Mouse (Mus musculus) liver, embryonic 15.5 days (tissue): Measurements from ENCODE around the gene Gm13090. TPM values are rescaled to one million over a fixed set of nuclear protein-coding genes. Genes with fewer than 3 reads are reported as not detected.

Experiments used
- ATAC-seq: fragments of 200-750 bp; cut with Nextera tagmentation; 2 replicates; pipeline ENCODE4 v1.8.0; 2017; ENCODE audit warnings: moderate number of reproducible peaks, mild to moderate bottlenecking, moderate library complexity; ENCODE audit not compliant: insufficient read depth
- H3K27ac ChIP-seq: fragments of 300-500 bp; sonication (generic); replicated peaks from 2 replicates; pipeline ENCODE4 v1.5.1; 2015; ENCODE audit warnings: mild to moderate bottlenecking, inconsistent platforms
- H3K27me3 ChIP-seq: fragments of 300-500 bp; sonication (generic); 2 replicates; pipeline ENCODE4 v1.6.1; 2015; ENCODE audit warnings: mild to moderate bottlenecking, inconsistent platforms
- H3K36me3 ChIP-seq: fragments of 300-500 bp; sonication (generic); replicated peaks from 2 replicates; pipeline ENCODE4 v1.6.1; 2015; ENCODE audit warnings: moderate library complexity, mild to moderate bottlenecking, inconsistent platforms
- H3K4me1 ChIP-seq: fragments of 300-500 bp; sonication (generic); replicated peaks from 2 replicates; pipeline ENCODE4 v1.6.1; 2015; ENCODE audit warnings: inconsistent platforms
- H3K4me2 ChIP-seq: fragments of 300-500 bp; sonication (generic); 2 replicates; pipeline ENCODE4 v1.6.1; 2015; ENCODE audit warnings: moderate library complexity, mild to moderate bottlenecking, inconsistent platforms
- H3K4me3 ChIP-seq: fragments of 300-500 bp; sonication (generic); replicated peaks from 2 replicates; pipeline ENCODE4 v1.5.1; 2015; ENCODE audit warnings: mild to moderate bottlenecking, inconsistent platforms
- H3K9ac ChIP-seq: fragments of 300-500 bp; sonication (generic); 2 replicates; pipeline ENCODE4 v1.6.1; 2015; ENCODE audit warnings: moderate library complexity, mild to moderate bottlenecking, inconsistent platforms
- H3K9me3 ChIP-seq: fragments of 300-500 bp; sonication (generic); replicated peaks from 2 replicates; pipeline ENCODE4 v1.6.1; 2016; ENCODE audit warnings: inconsistent platforms
- WGBS: fragments of 180-500 bp; shearing (Covaris S2); methylation state at CpG from one replicate; pipeline ENCODE4 v1.1.7; 2015; ENCODE audit warnings: mixed read lengths; ENCODE audit not compliant: insufficient replicate concordance; 5-methylcytosine and 5-hydroxymethylcytosine counted together
- polyA plus RNA-seq: library from polyadenylated mRNA; unstranded; fragments of >200 nt; fragmentation: Nextera tagmentation; extraction: Ambion mirVana; gene quantifications from 2 replicates; pipeline ENCODE4 v1.2.1, GENCODE M21; 2015

Gm13090 gene
- polyA plus RNA-seq, 1 experiment from 2014 or later = not detected

DNA sequence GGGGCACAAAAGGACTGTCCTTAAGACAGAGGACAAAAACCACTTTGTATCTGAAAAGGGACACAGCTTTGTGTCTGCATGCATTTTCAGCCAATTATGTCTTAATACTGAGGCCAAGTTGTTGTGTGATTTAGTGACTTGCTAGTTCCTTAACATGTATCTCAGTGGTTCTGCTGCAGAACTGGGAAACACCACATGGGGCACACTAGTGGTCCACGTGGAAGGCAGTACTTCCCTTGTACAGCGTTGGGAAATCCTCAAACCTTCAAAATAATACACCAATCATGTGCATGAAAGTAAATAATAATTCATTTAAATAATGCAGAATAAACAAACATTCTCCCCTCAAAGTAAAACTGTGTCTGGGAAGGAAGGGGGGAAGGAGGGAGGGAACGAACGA is 20.6 kb upstream of the Gm13090 start:
- Histone ChIP-seq H3K9ac (no peak overlapping the region), H3K36me3 (no peaks in the 10 kb centered on the region), H3K4me1 (no peaks in the 10 kb centered on the region), H3K27ac (no peak overlapping the region), H3K4me2 (no peak overlapping the region), H3K4me3 (no peak overlapping the region), H3K27me3 (0 out of 2 replicates have a peak, but pooled peaks cover 4% of the 10 kb centered on the region), H3K9me3 (no peaks in the 10 kb centered on the region)
- 21% methylated on average over 4 of the region's 4 CpGs for WGBS
- no peak for ATAC-seq

DNA sequence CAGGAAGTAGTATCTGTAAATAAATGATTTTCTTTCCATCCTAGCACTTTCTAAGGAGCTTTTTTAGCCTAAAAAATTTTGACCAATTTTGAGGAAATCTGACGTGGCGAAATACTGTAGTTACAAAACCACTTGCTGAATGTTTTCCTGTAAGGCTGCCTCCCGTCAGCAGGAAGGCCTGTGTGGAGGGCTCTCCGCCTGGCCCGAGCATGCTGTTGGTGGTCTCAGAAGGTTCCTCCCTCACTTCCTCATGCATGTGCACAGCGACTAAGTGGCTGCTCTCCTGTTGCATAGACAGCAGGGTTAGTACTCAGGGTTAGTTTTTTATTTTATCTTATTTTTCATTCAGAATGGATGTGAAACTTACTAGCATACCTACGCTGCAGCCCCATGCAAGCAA is 18.4 kb upstream of the Gm13090 start:
- no peak overlapping the region for H3K9ac ChIP-seq
- WGBS = 32% methylated on average over 7 of the region's 7 CpGs

DNA sequence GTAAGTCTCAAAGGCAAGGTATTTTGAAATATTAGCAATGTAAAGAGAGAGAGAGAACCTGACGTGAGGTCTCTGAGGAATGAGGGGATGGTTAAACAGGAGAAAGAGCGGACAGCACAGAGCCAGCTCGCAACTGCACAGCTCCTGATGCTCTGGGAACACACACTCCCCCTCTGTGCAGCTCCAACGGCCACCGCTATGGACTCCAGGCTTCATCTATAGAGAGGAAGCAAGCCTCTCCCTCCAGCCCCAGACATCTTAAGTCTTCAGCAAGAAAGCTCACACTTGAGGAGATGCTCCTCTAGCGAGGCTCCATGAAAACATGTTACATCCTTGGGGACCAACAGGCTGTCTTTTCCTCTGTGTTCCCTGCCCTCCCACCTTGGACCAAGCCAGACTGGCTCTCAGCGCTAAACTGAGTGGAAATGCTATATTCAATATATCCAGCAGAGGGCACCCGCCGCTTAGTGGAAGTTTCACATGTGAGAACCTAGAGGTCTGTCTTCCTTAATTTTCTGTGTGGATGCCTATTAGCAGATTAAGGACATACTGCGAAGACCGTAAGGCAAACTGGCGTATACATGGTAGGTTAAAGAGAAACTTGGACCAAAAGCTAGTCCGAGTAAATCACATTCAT is 16.1 kb upstream of the Gm13090 start:
- no peaks in the 10 kb centered on the region for H3K4me1 ChIP-seq
- WGBS = 33% methylated on average over 13 of the region's 13 CpGs
- no peaks in the 10 kb centered on the region for H3K36me3 ChIP-seq
- H3K27ac ChIP-seq = no peak overlapping the region
- peaks cover 4% of the 10 kb centered on the region; the same call in 1 of the 2 replicates for H3K27me3 ChIP-seq
- H3K4me3 ChIP-seq = no peak overlapping the region
- no peak overlapping the region for H3K9ac ChIP-seq
- no peak overlapping the region for H3K4me2 ChIP-seq
- no peak for ATAC-seq
- no peaks in the 10 kb centered on the region for H3K9me3 ChIP-seq

More for the DNA sequence above, 18.4 kb upstream of the Gm13090 start:
- H3K4me1 ChIP-seq = no peaks in the 10 kb centered on the region
- H3K36me3 ChIP-seq = no peaks in the 10 kb centered on the region
- ATAC-seq = no peak
- H3K27ac ChIP-seq = no peak overlapping the region
- H3K9me3 ChIP-seq = no peaks in the 10 kb centered on the region
- peaks cover 4% of the 10 kb centered on the region; the same call in 1 of the 2 replicates for H3K27me3 ChIP-seq
- no peak overlapping the region for H3K4me2 ChIP-seq
- H3K4me3 ChIP-seq = no peak overlapping the region

DNA sequence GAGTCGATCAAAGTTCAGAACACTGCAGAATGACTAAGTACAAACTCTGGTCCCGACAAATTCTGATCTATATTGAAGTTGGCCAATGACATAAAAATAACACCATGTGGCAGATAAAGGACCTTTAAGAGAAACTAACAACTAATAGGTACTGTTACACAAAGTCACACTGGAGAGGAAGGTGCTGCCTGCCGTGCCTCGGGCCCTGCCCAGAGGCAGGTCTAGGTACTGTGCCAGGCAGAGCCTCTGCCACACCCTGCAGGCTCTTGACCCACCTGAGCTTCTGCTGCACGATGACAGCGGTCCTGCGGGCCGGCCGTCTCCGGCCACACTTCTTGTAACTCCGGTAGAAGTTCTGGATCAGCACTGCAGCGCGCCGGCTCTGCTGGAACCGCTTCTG is 14.6 kb upstream of the Gm13090 start:
- H3K4me2 ChIP-seq = no peak overlapping the region
- H3K27ac ChIP-seq = no peak overlapping the region
- peaks cover 4% of the 10 kb centered on the region; the same call in 1 of the 2 replicates for H3K27me3 ChIP-seq
- ATAC-seq = no peak
- H3K4me1 ChIP-seq = no peaks in the 10 kb centered on the region
- WGBS = 76% methylated on average over 15 of the region's 15 CpGs
- H3K9me3 ChIP-seq = no peaks in the 10 kb centered on the region
- H3K36me3 ChIP-seq = no peaks in the 10 kb centered on the region
- no peak overlapping the region for H3K9ac ChIP-seq
- H3K4me3 ChIP-seq = no peak overlapping the region

DNA sequence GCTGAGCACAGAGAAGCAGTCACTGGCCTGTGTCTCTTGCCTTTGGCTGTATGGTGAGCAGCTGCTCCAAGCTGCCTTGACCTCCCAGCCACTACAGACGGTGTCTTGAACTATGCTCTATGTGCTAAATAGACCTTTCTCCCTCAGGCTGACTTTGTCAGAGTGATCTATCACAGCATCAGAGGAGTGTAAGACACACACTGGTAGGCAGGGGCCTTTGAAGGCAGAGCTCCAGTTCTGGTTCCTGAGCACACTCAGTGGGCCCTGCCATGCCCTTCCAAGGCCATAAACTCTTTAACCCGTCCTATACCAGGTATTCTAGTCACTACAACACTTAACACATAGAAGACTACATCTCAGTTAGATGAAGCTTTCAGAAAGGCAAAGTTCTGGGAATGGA is 8.0 kb upstream of the Gm13090 start:
- H3K36me3 ChIP-seq = no peaks in the 10 kb centered on the region
- no peak overlapping the region for H3K27ac ChIP-seq
- H3K4me1 ChIP-seq = no peaks in the 10 kb centered on the region
- H3K9me3 ChIP-seq = no peaks in the 10 kb centered on the region
- no peak overlapping the region for H3K4me3 ChIP-seq
- H3K9ac ChIP-seq = no peak overlapping the region
- H3K27me3 ChIP-seq = no peaks in the 10 kb centered on the region
- ATAC-seq = no peak
- H3K4me2 ChIP-seq = no peak overlapping the region
- WGBS = 40% methylated on average over 2 of the region's 2 CpGs

DNA sequence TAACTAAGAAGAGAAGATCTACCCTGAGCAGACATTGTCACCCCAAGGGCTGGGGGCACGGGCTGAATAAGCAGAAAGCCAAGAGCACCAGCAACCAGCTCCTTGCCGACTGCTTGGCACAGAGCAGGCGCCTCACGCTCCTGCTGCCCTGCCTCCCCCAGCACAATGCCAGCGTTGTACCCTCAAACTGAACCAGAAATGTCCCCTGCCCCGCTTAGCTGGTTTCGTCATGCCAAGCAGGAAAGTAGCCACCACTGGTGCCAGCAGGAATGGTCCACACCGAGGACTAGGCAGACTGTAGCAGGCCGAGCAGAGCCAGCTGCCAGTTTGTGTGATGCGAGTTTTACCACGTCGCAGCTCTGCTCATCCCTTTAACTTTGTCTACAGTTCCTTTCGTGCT is 7.4 kb upstream of the Gm13090 start:
- 74% methylated on average over 13 of the region's 13 CpGs for WGBS
- Histone ChIP-seq H3K36me3 (no peaks in the 10 kb centered on the region), H3K9ac (no peak overlapping the region), H3K27ac (no peak overlapping the region), H3K27me3 (no peaks in the 10 kb centered on the region), H3K4me1 (no peaks in the 10 kb centered on the region), H3K4me3 (no peak overlapping the region), H3K4me2 (no peak overlapping the region), H3K9me3 (no peaks in the 10 kb centered on the region)
- no peak for ATAC-seq

DNA sequence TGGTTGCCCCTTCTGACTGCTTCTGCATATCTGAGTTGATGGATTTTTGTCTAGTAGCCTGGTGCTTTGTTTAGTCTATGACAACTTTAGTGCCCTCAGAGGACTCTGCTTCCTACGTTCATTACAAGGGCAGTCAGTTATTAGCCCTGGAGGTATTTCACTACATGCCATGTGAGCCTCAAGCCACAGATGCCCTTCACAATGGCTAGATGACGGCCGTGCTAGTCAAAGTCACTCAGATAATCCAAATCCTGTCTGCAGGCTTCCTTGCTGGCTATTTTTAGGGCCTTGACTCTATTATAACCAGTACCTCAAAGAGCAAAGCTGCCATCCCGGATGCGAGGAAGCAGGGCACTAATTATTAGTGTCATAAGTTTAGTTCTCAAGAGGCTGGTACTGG is 6.3 kb upstream of the Gm13090 start:
- no peak for ATAC-seq
- 63% methylated on average over 5 of the region's 5 CpGs for WGBS
- Histone ChIP-seq H3K27ac (no peak overlapping the region), H3K36me3 (no peaks in the 10 kb centered on the region), H3K4me1 (no peaks in the 10 kb centered on the region), H3K9me3 (no peaks in the 10 kb centered on the region), H3K4me2 (no peak overlapping the region), H3K27me3 (no peaks in the 10 kb centered on the region), H3K4me3 (no peak overlapping the region), H3K9ac (no peak overlapping the region)

DNA sequence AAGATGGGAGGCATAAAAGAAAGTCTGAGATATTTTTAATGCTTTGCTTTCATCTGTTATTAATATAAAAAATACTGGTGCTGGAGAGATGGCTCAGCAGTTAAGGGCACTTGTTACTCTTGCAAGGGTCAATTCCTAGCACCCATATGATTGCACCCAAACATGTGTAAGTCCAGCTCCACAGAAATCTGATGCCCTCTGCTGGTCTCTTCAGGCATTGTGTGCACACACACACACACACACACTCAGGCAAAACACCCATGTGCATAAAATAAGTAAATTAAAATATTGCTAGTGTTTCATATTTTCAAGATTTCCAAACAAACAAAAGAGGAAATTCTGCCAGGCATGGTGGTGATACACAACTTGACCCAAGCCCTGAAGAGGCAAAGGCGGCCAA is 2.0 kb upstream of the Gm13090 start:
- no peak for ATAC-seq
- no peaks in the 10 kb centered on the region for H3K9me3 ChIP-seq
- H3K4me2 ChIP-seq = no peak overlapping the region
- 70% methylated on average over 1 of the region's 1 CpGs for WGBS
- H3K36me3 ChIP-seq = no peaks in the 10 kb centered on the region
- no peaks in the 10 kb centered on the region for H3K4me1 ChIP-seq
- H3K4me3 ChIP-seq = no peak overlapping the region
- no peak overlapping the region for H3K27ac ChIP-seq
- no peak overlapping the region for H3K9ac ChIP-seq
- no peaks in the 10 kb centered on the region for H3K27me3 ChIP-seq

DNA sequence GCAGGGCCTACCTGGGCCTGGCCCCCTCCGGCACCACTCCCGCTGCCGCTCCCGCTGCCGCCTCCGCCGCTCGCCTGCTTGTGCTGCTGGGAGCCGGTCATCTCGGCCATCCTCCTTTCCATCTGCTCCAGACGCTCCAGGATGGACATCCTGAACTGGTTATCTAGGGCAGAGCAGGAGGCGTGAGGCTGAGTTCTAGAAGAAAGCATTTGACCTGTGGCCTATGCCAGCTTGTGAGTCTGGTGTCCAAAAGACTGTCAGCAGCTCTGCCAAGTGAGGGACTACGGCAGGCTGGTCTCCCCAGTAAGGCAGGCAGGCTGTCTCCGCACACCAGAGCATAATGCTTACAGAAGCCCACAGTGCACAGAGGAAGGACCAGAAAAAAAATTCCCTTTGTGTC is 551 bp upstream of the Gm13090 start:
- Histone ChIP-seq H3K36me3 (no peaks in the 10 kb centered on the region), H3K27me3 (no peaks in the 10 kb centered on the region), H3K4me3 (no peak overlapping the region), H3K9ac (no peak overlapping the region), H3K4me2 (no peak overlapping the region), H3K27ac (no peak overlapping the region), H3K9me3 (no peaks in the 10 kb centered on the region), H3K4me1 (no peaks in the 10 kb centered on the region)
- WGBS = 76% methylated on average over 14 of the region's 14 CpGs
- no peak for ATAC-seq

DNA sequence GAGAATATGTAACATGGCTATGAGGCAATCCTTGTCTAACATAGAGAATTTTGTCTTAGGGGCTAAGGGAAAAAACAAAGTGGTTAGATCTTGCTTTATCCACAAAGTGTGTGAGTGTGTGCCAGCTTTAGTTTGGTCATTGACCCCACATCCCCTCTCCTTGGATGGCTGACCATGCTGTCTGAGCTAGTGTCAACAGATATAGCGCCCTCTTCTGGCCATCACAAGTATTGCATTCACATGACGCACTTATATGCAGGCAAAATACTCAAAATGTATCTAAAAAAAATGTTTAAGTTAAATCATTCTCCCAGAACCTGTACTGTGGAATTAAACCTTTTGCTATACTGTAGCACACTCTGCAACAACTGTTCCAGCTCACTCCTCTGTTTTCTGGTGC is 5.8 kb downstream of the Gm13090 start:
- H3K4me3 ChIP-seq = no peak overlapping the region
- H3K9ac ChIP-seq = no peak overlapping the region
- H3K4me2 ChIP-seq = no peak overlapping the region
- no peaks in the 10 kb centered on the region for H3K36me3 ChIP-seq
- no peak for ATAC-seq
- H3K27me3 ChIP-seq = 0 out of 2 replicates have a peak, but pooled peaks cover 4% of the 10 kb centered on the region
- H3K27ac ChIP-seq = no peak overlapping the region
- no peaks in the 10 kb centered on the region for H3K4me1 ChIP-seq
- H3K9me3 ChIP-seq = no peaks in the 10 kb centered on the region
- 35% methylated on average over 2 of the region's 2 CpGs for WGBS

DNA sequence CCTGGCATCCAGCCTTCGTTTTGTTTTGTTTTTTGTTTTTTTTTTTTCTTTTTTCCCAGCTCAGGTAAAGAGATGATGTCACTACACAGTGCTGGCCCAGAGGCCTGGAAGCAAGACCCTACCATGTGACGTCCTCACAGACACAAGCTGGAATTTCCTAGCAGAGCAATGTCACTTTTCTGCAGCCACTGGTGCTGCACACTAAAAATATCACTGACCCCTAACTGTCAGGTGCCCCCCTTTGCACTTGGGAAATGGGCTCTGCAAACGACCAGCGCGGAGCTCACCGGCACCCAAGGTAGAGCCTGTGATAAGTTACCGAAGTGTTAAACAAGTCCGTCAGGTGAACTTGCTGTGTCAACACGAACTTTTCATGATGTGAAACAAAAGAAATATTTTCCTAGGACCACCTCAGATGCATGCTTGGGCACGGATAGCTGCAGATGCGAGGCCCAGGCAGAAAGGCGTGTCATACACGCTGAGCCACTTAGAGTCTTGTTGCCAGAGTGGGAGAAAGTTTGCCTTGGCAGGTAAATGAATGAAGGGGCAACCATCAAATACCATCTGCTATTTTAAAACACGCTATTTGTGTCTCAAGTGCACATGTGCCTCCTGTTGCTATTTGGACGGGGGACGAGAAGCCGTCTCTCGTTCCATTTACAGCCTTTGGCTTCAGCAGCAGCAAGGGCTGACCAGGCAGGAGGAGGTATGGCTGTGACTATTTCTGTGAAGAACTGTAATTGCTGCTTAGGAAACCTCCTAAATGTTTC is 7.1 kb downstream of the Gm13090 start:
- H3K4me2 ChIP-seq = no peak overlapping the region
- no peak for ATAC-seq
- H3K4me3 ChIP-seq = no peak overlapping the region
- 72% methylated on average over 18 of the region's 18 CpGs for WGBS
- H3K36me3 ChIP-seq = no peaks in the 10 kb centered on the region
- H3K27me3 ChIP-seq = 0 out of 2 replicates have a peak, but pooled peaks cover 4% of the 10 kb centered on the region
- H3K4me1 ChIP-seq = no peaks in the 10 kb centered on the region
- no peak overlapping the region for H3K9ac ChIP-seq
- H3K9me3 ChIP-seq = no peaks in the 10 kb centered on the region
- no peak overlapping the region for H3K27ac ChIP-seq
